Mouse (Mus musculus): ENCODE data around the gene Ino80d. TPM values are rescaled to one million over a fixed set of nuclear protein-coding genes. Genes with fewer than 3 reads are reported as not detected.
"Not testable (repeated sequence)": the region's sequence is repeated elsewhere in the genome, so short reads cannot be mapped to it uniquely, and the experiment has no call there.

The Ino80d gene
- 11.0 and 12.4 TPM in 2 replicates for polyA plus RNA-seq (2016; fragmentation: Nextera tagmentation; extraction: Ambion mirVana)

DNA sequence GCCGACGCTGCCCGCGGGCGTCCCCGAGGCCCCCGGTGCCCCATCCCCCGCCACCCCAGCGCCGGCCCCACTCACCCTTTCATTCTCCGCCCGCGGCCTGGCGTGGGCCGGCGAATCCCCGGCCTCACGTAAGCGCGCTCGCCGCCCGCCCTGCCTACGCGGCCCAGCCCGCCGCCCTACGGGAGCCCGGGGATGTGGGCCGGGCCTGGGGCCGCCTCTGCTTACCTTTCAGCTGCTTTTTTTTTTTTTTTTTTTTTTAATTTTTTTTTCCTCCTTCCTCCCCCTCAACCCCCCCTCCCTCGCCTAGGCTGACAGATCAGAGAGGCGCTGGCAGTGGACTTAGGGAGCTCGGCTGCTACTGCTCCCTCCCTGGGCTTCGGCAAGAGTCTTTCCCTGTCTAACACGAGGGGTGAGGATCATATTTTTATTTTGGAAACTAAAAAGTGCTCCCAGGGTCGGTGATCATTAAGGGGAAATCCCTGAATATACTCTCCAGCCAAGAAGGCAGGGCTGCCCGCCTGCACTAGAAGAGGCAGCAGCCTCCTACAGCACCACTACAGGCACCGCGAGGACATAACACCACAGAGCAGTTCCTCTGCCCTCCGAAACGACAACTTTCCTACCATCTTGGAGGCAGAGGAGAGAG, at the start of gene Ino80d:
Ino80d (minus strand) TSS at position 532 of the 646 bp plus-strand sequence.
- 0% methylated on average over 29 of the region's 42 CpGs for WGBS
- peak; percentile 89 for ATAC-seq (ENCODE audit: low FRiP score)
- Histone ChIP-seq H3K36me3 (replicated peaks) (peaks cover 11% of the 10 kb centered on the region), H3K27me3 (no peaks in the 10 kb centered on the region), H3K4me2 (peak within 1 kb of the TSS; percentile 88), H3K27ac (peak within 1 kb of the TSS; percentile 98), H3K4me1 (peaks cover 43% of the 10 kb centered on the region), H3K9me3 (no peaks in the 10 kb centered on the region), H3K4me3 (replicated peaks) (peak within 1 kb of the TSS; percentile 99), H3K9ac (peak within 1 kb of the TSS; percentile 100)

- Histone ChIP-seq H3K4me1 (no peaks in the 10 kb centered on the region), H3K4me3 (replicated peaks) (no peak overlapping the region), H3K9me3 (no peaks in the 10 kb centered on the region), H3K4me2 (no peak overlapping the region), H3K36me3 (replicated peaks) (peaks cover 40% of the 10 kb centered on the region), H3K9ac (no peak overlapping the region), H3K27ac (no peak overlapping the region), H3K27me3 (no peaks in the 10 kb centered on the region)
- no peak for ATAC-seq (ENCODE audit: low FRiP score)
- whole genome bisulfite sequencing = 96% methylated on average over 13 of the region's 13 CpGs
Measured at GRCm38 (mm10) chr1:63140231-63140630, 25.8 kb upstream of the Ino80d start.

- WGBS = 95% methylated on average over 1 of the region's 1 CpGs
- not testable (repeated sequence) for H3K9ac ChIP-seq; H3K27ac ChIP-seq; ATAC-seq (ENCODE audit: low FRiP score); H3K9me3 ChIP-seq; H3K4me2 ChIP-seq; H3K4me3 ChIP-seq (replicated peaks); H3K27me3 ChIP-seq; H3K4me1 ChIP-seq
- H3K36me3 ChIP-seq (replicated peaks) = peaks cover 24% of the 10 kb centered on the region
Measured at GRCm38 (mm10) chr1:63138586-63138985, 24.1 kb upstream of the Ino80d start.

- 87% methylated on average over 2 of the region's 2 CpGs for WGBS
- Histone ChIP-seq H3K4me1 (no peaks in the 10 kb centered on the region), H3K4me3 (replicated peaks) (no peak overlapping the region), H3K27me3 (no peaks in the 10 kb centered on the region), H3K4me2 (no peak overlapping the region), H3K36me3 (replicated peaks) (peaks cover 19% of the 10 kb centered on the region), H3K9me3 (no peaks in the 10 kb centered on the region), H3K9ac (no peak overlapping the region), H3K27ac (no peak overlapping the region)
- no peak for ATAC-seq (ENCODE audit: low FRiP score)
Measured at GRCm38 (mm10) chr1:63137971-63138370, 23.5 kb upstream of the Ino80d start.

GRCm38 (mm10) chr1:63134530-63134929, 20.1 kb upstream of the Ino80d start:
- Histone ChIP-seq H3K9ac (no peak overlapping the region), H3K4me2 (no peak overlapping the region), H3K27me3 (no peaks in the 10 kb centered on the region), H3K9me3 (no peaks in the 10 kb centered on the region), H3K27ac (no peak overlapping the region), H3K4me1 (peaks cover 5% of the 10 kb centered on the region; the same call in 1 of the 2 replicates), H3K4me3 (replicated peaks) (no peak overlapping the region), H3K36me3 (replicated peaks) (peaks cover 2% of the 10 kb centered on the region)
- ATAC-seq (ENCODE audit: low FRiP score) = no peak
- 78% methylated on average over 3 of the region's 3 CpGs for WGBS

- WGBS = 91% methylated on average over 11 of the region's 11 CpGs
- Histone ChIP-seq H3K27ac (no peak overlapping the region), H3K9me3 (0 out of 2 replicates have a peak, but pooled peaks cover 5% of the 10 kb centered on the region), H3K36me3 (replicated peaks) (peaks cover 6% of the 10 kb centered on the region), H3K4me1 (peaks cover 10% of the 10 kb centered on the region), H3K4me3 (replicated peaks) (no peak overlapping the region), H3K9ac (no peak overlapping the region), H3K27me3 (no peaks in the 10 kb centered on the region), H3K4me2 (no peak overlapping the region)
- ATAC-seq (ENCODE audit: low FRiP score) = no peak
Measured at GRCm38 (mm10) chr1:63131766-63132165, 17.3 kb upstream of the Ino80d start.

DNA sequence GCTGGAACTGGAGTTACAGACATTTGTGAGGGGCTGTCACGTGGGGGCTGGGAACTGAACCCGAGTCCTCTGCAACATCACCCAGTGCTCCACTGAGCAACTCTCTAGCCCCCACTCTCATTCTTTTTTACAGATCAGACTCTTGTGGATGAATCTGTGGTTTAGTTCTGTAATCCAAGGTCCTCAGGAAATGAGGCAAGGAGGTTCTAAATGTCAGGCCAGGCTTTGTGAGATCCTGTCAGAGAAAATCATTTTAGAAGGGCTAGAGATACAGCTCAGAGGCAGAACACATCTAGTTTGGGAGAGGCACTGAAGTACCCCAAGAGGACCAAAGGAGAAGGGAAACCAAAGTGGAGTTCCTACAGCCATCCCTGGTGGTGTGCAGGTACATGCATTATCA, 16.4 kb upstream of the Ino80d start:
- Histone ChIP-seq H3K9ac (no peak overlapping the region), H3K36me3 (replicated peaks) (peaks cover 7% of the 10 kb centered on the region), H3K4me3 (replicated peaks) (no peak overlapping the region), H3K4me1 (peaks cover 10% of the 10 kb centered on the region), H3K27ac (no peak overlapping the region), H3K4me2 (no peak overlapping the region), H3K27me3 (no peaks in the 10 kb centered on the region), H3K9me3 (0 out of 2 replicates have a peak, but pooled peaks cover 5% of the 10 kb centered on the region)
- no peak for ATAC-seq (ENCODE audit: low FRiP score)
- WGBS = 75% methylated on average over 2 of the region's 2 CpGs

- Histone ChIP-seq H3K4me3 (replicated peaks) (peak overlapping the region; percentile 23), H3K9me3 (0 out of 2 replicates have a peak, but pooled peaks cover 5% of the 10 kb centered on the region), H3K27me3 (no peaks in the 10 kb centered on the region), H3K27ac (no peak overlapping the region), H3K4me1 (peaks cover 10% of the 10 kb centered on the region), H3K9ac (no peak overlapping the region), H3K36me3 (replicated peaks) (peaks cover 14% of the 10 kb centered on the region), H3K4me2 (peak overlapping the region; percentile 47)
- 0 out of 2 replicates have a peak, but pooled peaks have one; percentile 61 for ATAC-seq (ENCODE audit: low FRiP score)
- WGBS = 22% methylated on average over 18 of the region's 18 CpGs
Measured at GRCm38 (mm10) chr1:63129857-63130690, 15.6 kb upstream of the Ino80d start.

- no peak for ATAC-seq (ENCODE audit: low FRiP score)
- no peak overlapping the region for H3K9ac ChIP-seq
- WGBS = 29% methylated on average over 3 of the region's 3 CpGs
- H3K4me2 ChIP-seq = no peak overlapping the region; the same call in 1 of the 2 replicates
- no peak overlapping the region for H3K4me3 ChIP-seq (replicated peaks)
- no peaks in the 10 kb centered on the region for H3K27me3 ChIP-seq
- H3K27ac ChIP-seq = no peak overlapping the region
- 0 out of 2 replicates have a peak, but pooled peaks cover 5% of the 10 kb centered on the region for H3K9me3 ChIP-seq
- H3K36me3 ChIP-seq (replicated peaks) = peaks cover 17% of the 10 kb centered on the region
- peaks cover 10% of the 10 kb centered on the region for H3K4me1 ChIP-seq
Measured at GRCm38 (mm10) chr1:63129273-63129672, 14.8 kb upstream of the Ino80d start.

GRCm38 (mm10) chr1:63126206-63126605, 11.7 kb upstream of the Ino80d start:
- Histone ChIP-seq H3K36me3 (replicated peaks) (peaks cover 39% of the 10 kb centered on the region), H3K9ac (no peak overlapping the region), H3K9me3 (0 out of 2 replicates have a peak, but pooled peaks cover 5% of the 10 kb centered on the region), H3K4me2 (no peak overlapping the region), H3K27me3 (no peaks in the 10 kb centered on the region), H3K27ac (no peak overlapping the region), H3K4me1 (peaks cover 10% of the 10 kb centered on the region), H3K4me3 (replicated peaks) (no peak overlapping the region)
- no peak for ATAC-seq (ENCODE audit: low FRiP score)
- 96% methylated on average over 3 of the region's 3 CpGs for WGBS

GRCm38 (mm10) chr1:63123823-63124450, 9.5 kb upstream of the Ino80d start:
- Histone ChIP-seq H3K4me1 (peaks cover under 1% of the 10 kb centered on the region; the same call in 1 of the 2 replicates), H3K9me3 (0 out of 2 replicates have a peak, but pooled peaks cover 5% of the 10 kb centered on the region), H3K4me3 (replicated peaks) (no peak overlapping the region), H3K36me3 (replicated peaks) (peaks cover 59% of the 10 kb centered on the region), H3K27ac (no peak overlapping the region), H3K9ac (no peak overlapping the region), H3K27me3 (no peaks in the 10 kb centered on the region), H3K4me2 (no peak overlapping the region)
- ATAC-seq (ENCODE audit: low FRiP score) = no peak
- WGBS = 87% methylated on average over 6 of the region's 6 CpGs

GRCm38 (mm10) chr1:63122005-63122404, 7.5 kb upstream of the Ino80d start:
- Histone ChIP-seq H3K36me3 (replicated peaks) (peaks cover 62% of the 10 kb centered on the region), H3K27ac (no peak overlapping the region), H3K4me2 (no peak overlapping the region), H3K9ac (no peak overlapping the region), H3K4me3 (replicated peaks) (no peak overlapping the region), H3K9me3 (no peaks in the 10 kb centered on the region), H3K4me1 (peaks cover 2% of the 10 kb centered on the region), H3K27me3 (no peaks in the 10 kb centered on the region)
- 96% methylated on average over 6 of the region's 6 CpGs for WGBS
- ATAC-seq (ENCODE audit: low FRiP score) = no peak
